9 mouse cellular contexts compared by ENCODE assay signal in genomic region chr4:156032856-156033255, GRCm38 (mm10). TPM values are rescaled to one million over a fixed set of nuclear protein-coding genes. Genes with fewer than 3 reads are reported as not detected.
DNase-seq lines count a peak whose midpoint lies in the region; TF ChIP-seq lines count a peak whose summit lies in the region.
"Had no signal": no experiment of that assay in that cellular context is flagged by ENCODE, and none has a peak within 500 bp of the region (broad histone marks: within the 10 kb centered on the region; RNA-seq: fewer than 3 reads in every experiment).

No protein-coding gene starts in this region.

- no peak overlapping the region for H3K4me3 ChIP-seq in liver, adult 2 months (ENCODE audit: insufficient read depth, low read depth, low read length)
- no peak overlapping the region for H3K4me3 ChIP-seq in embryonic fibroblast, embryonic 13.5 days (ENCODE audit: insufficient read depth, low read length)

- intact Hi-C loops in left cerebral cortex, postnatal 14 days (cut with DNase I) = loop anchor here (5.0 kb wide), 1 partner anchor 74 kb away; the partner anchor contains the start of gene 9430015G10Rik

- H3K9ac ChIP-seq in liver, adult 2 months (ENCODE audit: low read depth, low read length) = no peak overlapping the region

- DNase-seq in cerebellum, adult 8-10 months = peak; percentile 15
- DNase-seq in cerebellum, postnatal 4 days (ENCODE audit: low spot score in 2 of 2) = no peak
- DNase-seq in liver, adult 2 months (ENCODE audit: extremely low read depth, low read depth, low spot score) = peak; percentile 16
- DNase-seq in liver = no peak
- DNase-seq in naive thymus-derived CD4-positive, alpha-beta T cell, adult 2 months (ENCODE audit: low read depth) = peak; percentile 62
- DNase-seq in left cerebral cortex, postnatal 14 days (ENCODE audit: low spot score in 2 of 2) = no peak
- DNase-seq in gastrocnemius, postnatal 4 days (ENCODE audit: low spot score in 2 of 2) = no peak

- WGBS in liver, adult 2 months = 79% methylated on average over 4 of the region's 4 CpGs

- no peaks in the 10 kb centered on the region for H3K27me3 ChIP-seq in liver, adult 2 months (ENCODE audit: control insufficient read depth, insufficient read depth, low read length)

- peaks cover 4% of the 10 kb centered on the region; the same call in 1 of the 2 replicates for H3K79me2 ChIP-seq in liver, adult 2 months (ENCODE audit: control insufficient read depth, insufficient read depth, low read length)

- H3K4me1 ChIP-seq in liver, adult 2 months (ENCODE audit: control insufficient read depth, insufficient read depth, low read length) = peaks cover 18% of the 10 kb centered on the region
- 0 out of 2 replicates have a peak, but pooled peaks cover 4% of the 10 kb centered on the region for H3K4me1 ChIP-seq in embryonic fibroblast, embryonic 13.5 days (ENCODE audit: control insufficient read depth, insufficient read depth, low read length)

- peak overlapping the region; percentile 85 for H3K27ac ChIP-seq in liver, adult 2 months (replicated peaks; ENCODE audit: insufficient read depth, low read depth, low read length)
- H3K27ac ChIP-seq in embryonic fibroblast, embryonic 13.5 days (ENCODE audit: insufficient read depth, low read length) = peak overlapping the region; percentile 74

- no peaks in the 10 kb centered on the region for H3K36me3 ChIP-seq in liver, adult 2 months (ENCODE audit: control insufficient read depth, insufficient read depth, low read length)

- no peak for TF ChIP-seq CTCF in liver, adult 2 months (IDR thresholded peaks at IDR 0.05; ENCODE audit: low read depth, low read length)
- no peak for TF ChIP-seq CTCF in embryonic fibroblast, embryonic 13.5 days (IDR thresholded peaks at IDR 0.05; ENCODE audit: borderline replicate concordance, insufficient read depth, low read length)

- no peak for TF ChIP-seq POLR2A in liver, adult 2 months (IDR thresholded peaks at IDR 0.05; ENCODE audit: extremely low read depth, insufficient read depth, low read length)
- no peak for TF ChIP-seq POLR2A in embryonic fibroblast, embryonic 13.5 days (IDR thresholded peaks at IDR 0.05; ENCODE audit: low read depth, low read length)

RNA-seq across cellular contexts. Expression of gene Tnfrsf18, which starts 6.9 kb away (rescaled TPM):
- 0.94 TPM in 1 of 2 replicates, not detected in the other for total RNA-seq in liver, adult 2 months (2014; rRNA removed)
- 0.41 and 0.81 TPM in 2 replicates for polyA plus RNA-seq in liver, adult 2 months (2012; rRNA removed)
- polyA plus RNA-seq in embryonic fibroblast, embryonic 13.5 days (2011; ENCODE audit: insufficient read length, low read depth, missing spikeins) = 1.4 TPM in 1 of 2 replicates, not detected in the other
- total RNA-seq in left cerebral cortex, postnatal 14 days (2021) = under 1 TPM in 1 of 2 experiments, not detected in 1; 0.32 TPM
- total RNA-seq in gastrocnemius, postnatal 4 days (2021) = under 1 TPM; 0.62 to 0.66 TPM

RNA-seq across cellular contexts. Expression of gene Tnfrsf4, which starts 19.2 kb away (rescaled TPM):
- total RNA-seq in liver, adult 2 months (2014; rRNA removed) = 0.65 and 0.67 TPM in 2 replicates
- polyA plus RNA-seq in liver, adult 2 months (2012; rRNA removed) = 0.83 and 2.5 TPM in 2 replicates
- polyA plus RNA-seq in embryonic fibroblast, embryonic 13.5 days (2011; ENCODE audit: insufficient read length, low read depth, missing spikeins) = 1.8 and 2.8 TPM in 2 replicates
- 1 to 10 TPM in 1 of 2 experiments, under 1 TPM in 1; 0.66 to 1.2 TPM for total RNA-seq in left cerebral cortex, postnatal 14 days (2021)
- total RNA-seq in gastrocnemius, postnatal 4 days (2021) = 1 to 10 TPM in 1 of 2 experiments, under 1 TPM in 1; 0.93 to 1.4 TPM

RNA-seq across cellular contexts. Expression of gene Ttll10, which starts 26.4 kb away (rescaled TPM):
- total RNA-seq in liver, adult 2 months (2014; rRNA removed) = 0.37 TPM in 1 of 2 replicates, not detected in the other
- 0.11 and 0.12 TPM in 2 replicates for polyA plus RNA-seq in liver, adult 2 months (2012; rRNA removed)
- polyA plus RNA-seq in embryonic fibroblast, embryonic 13.5 days (2011; ENCODE audit: insufficient read length, low read depth, missing spikeins) = not detected in 2 replicates
- total RNA-seq in left cerebral cortex, postnatal 14 days (2021) = not detected
- not detected for total RNA-seq in gastrocnemius, postnatal 4 days (2021)
- total RNA-seq: heart, postnatal 14 days had no signal

RNA-seq across cellular contexts. Expression of gene Sdf4, which starts 40.2 kb away (rescaled TPM):
- total RNA-seq in liver, adult 2 months (2014; rRNA removed) = 141 and 156 TPM in 2 replicates
- polyA plus RNA-seq in liver, adult 2 months (2012; rRNA removed) = 34.9 and 37.2 TPM in 2 replicates
- polyA plus RNA-seq in embryonic fibroblast, embryonic 13.5 days (2011; ENCODE audit: insufficient read length, low read depth, missing spikeins) = 172 and 187 TPM in 2 replicates
- 100 to 1,000 TPM; 150 to 157 TPM for total RNA-seq in left cerebral cortex, postnatal 14 days (2021)
- 100 to 1,000 TPM; 116 to 117 TPM for total RNA-seq in gastrocnemius, postnatal 4 days (2021)

RNA-seq across cellular contexts. Expression of gene B3galt6, which starts 40.4 kb away (rescaled TPM):
- 2.8 TPM in 2 replicates for total RNA-seq in liver, adult 2 months (2014; rRNA removed)
- 2.5 and 2.6 TPM in 2 replicates for polyA plus RNA-seq in liver, adult 2 months (2012; rRNA removed)
- 5.3 and 5.4 TPM in 2 replicates for polyA plus RNA-seq in embryonic fibroblast, embryonic 13.5 days (2011; ENCODE audit: insufficient read length, low read depth, missing spikeins)
- 10 to 100 TPM in 1 of 2 experiments, 1 to 10 TPM in 1; 9.6 to 10.6 TPM for total RNA-seq in left cerebral cortex, postnatal 14 days (2021)
- 1 to 10 TPM; 4.8 to 6.0 TPM for total RNA-seq in gastrocnemius, postnatal 4 days (2021)

Comparison
In these comparisons a context has a peak if more than half of its experiments do, and no peak if none do; other contexts are left out.
1. DNase-seq: peak in cerebellum, adult 8-10 months (single experiment), liver, adult 2 months (single experiment) and naive thymus-derived CD4-positive, alpha-beta T cell, adult 2 months (single experiment); none in cerebellum, postnatal 4 days (0 of 2), liver (single experiment), left cerebral cortex, postnatal 14 days (0 of 2) and gastrocnemius, postnatal 4 days (0 of 2).